Mouse (Mus musculus) gastrocnemius, postnatal 14 days (tissue): ENCODE measurements at regions not wholly inside any gene's neighbourhood (a gene's known extent, or its start where the extent isn't known, plus 50 kb on each side); places are given as distances from the start of the nearest gene placed in this dataset.
"Not testable (repeated sequence)": the region's sequence is repeated elsewhere in the genome, so short reads cannot be mapped to it uniquely, and the experiment has no call there.

Experiments used
- DNase-seq: peaks from one replicate; pipeline ENCODE4 v3.0.0; 2021; ENCODE audit warnings: mixed read lengths
- intact Hi-C: fragments of 180-260 bp; cut with DNase I; formaldehyde crosslinking; loops from one replicate; pipeline ENCODE4 v1.15.1; 2025; ENCODE audit warnings: low total_unique reads

- intact Hi-C loops = no loop called here
These were observed 212.4 kb downstream of the Tmem26 start for GRCm38 (mm10) chr10:68935843-68936242.

GRCm38 (mm10) chr10:68943239-68943638 lies 208.0 kb upstream of the Rhobtb1 start:
- intact Hi-C loops = no loop called here
- DNase-seq = no peak

More at GRCm38 (mm10) chr10:68935843-68936242, 212.4 kb downstream of the Tmem26 start:
- no peak for DNase-seq

GRCm38 (mm10) chr10:68956539-68956938 lies 194.7 kb upstream of the Rhobtb1 start:
- intact Hi-C loops = no loop called here
- DNase-seq = peak; percentile 6

- no peak for DNase-seq
- intact Hi-C loops = no loop called here
These were observed 189.9 kb upstream of the Rhobtb1 start for GRCm38 (mm10) chr10:68961376-68961775.

- DNase-seq = no peak
- intact Hi-C loops = no loop called here
These were observed 188.1 kb upstream of the Rhobtb1 start for GRCm38 (mm10) chr10:68963090-68963489.

GRCm38 (mm10) chr10:68965271-68965670 lies 186.0 kb upstream of the Rhobtb1 start:
- no peak for DNase-seq
- intact Hi-C loops = no loop called here

GRCm38 (mm10) chr10:68967976-68968968 lies 183.0 kb upstream of the Rhobtb1 start:
- intact Hi-C loops = no loop called here
- DNase-seq = no peak

GRCm38 (mm10) chr10:68970521-68970920 lies 180.7 kb upstream of the Rhobtb1 start:
- intact Hi-C loops = no loop called here
- DNase-seq = no peak

- DNase-seq = no peak
- intact Hi-C loops = no loop called here
These were observed 176.5 kb upstream of the Rhobtb1 start for GRCm38 (mm10) chr10:68974771-68975170.

- DNase-seq = peak; percentile 18
- intact Hi-C loops = no loop called here
These were observed 174.7 kb upstream of the Rhobtb1 start for GRCm38 (mm10) chr10:68976443-68977025.

- DNase-seq = no peak
These were observed 173.1 kb upstream of the Rhobtb1 start for GRCm38 (mm10) chr10:68978115-68978514.

GRCm38 (mm10) chr10:68979949-68980348 lies 171.3 kb upstream of the Rhobtb1 start:
- intact Hi-C loops = no loop called here
- DNase-seq = no peak

More at GRCm38 (mm10) chr10:68978115-68978514, 173.1 kb upstream of the Rhobtb1 start:
- intact Hi-C loops = no loop called here

GRCm38 (mm10) chr10:68982288-68982687 lies 168.9 kb upstream of the Rhobtb1 start:
- intact Hi-C loops = no loop called here
- no peak for DNase-seq

GRCm38 (mm10) chr10:68990584-68990983 lies 160.7 kb upstream of the Rhobtb1 start:
- no peak for DNase-seq
- intact Hi-C loops = no loop called here

GRCm38 (mm10) chr10:68999610-69000009 lies 151.6 kb upstream of the Rhobtb1 start:
- DNase-seq = no peak
- intact Hi-C loops = loop anchor here (10.0 kb wide), 1 partner anchor 95 kb away; no protein-coding TSS in a partner anchor

- intact Hi-C loops = loop anchor here (10.0 kb wide), 1 partner anchor 97 kb away; no protein-coding TSS in a partner anchor
- DNase-seq = no peak
These were observed 149.4 kb upstream of the Rhobtb1 start for GRCm38 (mm10) chr10:69001654-69002435.

- intact Hi-C loops = loop anchor here (10.0 kb wide), 1 partner anchor 101 kb away; no protein-coding TSS in a partner anchor
- DNase-seq = peak; percentile 78
These were observed 145.9 kb upstream of the Rhobtb1 start for GRCm38 (mm10) chr10:69005199-69005872.

GRCm38 (mm10) chr10:69008679-69009078 lies 142.6 kb upstream of the Rhobtb1 start:
- intact Hi-C loops = loop anchor here (10.0 kb wide), 1 partner anchor 104 kb away; no protein-coding TSS in a partner anchor
- not testable (repeated sequence) for DNase-seq
